ENCODE assay signal across 7 mouse cellular contexts in the genomic region with DNA sequence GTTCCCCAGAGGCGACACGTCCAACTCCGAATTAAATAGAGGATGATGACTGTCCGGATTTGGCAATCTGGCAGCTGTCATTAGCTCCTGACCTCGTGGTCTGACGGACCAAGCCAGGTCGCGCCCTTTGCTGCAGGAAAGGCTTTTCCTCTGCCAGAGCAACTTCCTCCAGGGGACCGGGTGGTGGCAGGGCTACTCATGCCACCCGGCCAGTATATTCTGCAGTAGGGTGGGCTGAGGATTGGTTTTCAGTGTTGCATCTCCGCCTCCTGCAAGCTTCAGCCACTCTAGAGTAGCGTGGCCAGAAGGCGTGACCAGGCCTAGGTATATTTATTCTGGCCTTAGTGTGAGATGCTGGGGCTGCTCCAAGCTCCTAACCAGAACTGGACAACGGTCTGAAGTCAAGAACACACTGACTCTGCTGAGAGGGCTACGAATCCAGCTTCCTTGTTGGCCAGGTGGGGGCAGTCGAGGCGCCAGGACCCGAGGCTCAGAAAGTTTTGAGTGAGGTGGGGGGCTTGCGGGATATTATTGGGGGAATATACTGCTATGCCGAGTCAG. TPM values are rescaled to one million over a fixed set of nuclear protein-coding genes. Genes with fewer than 3 reads are reported as not detected.
DNase-seq lines count a peak whose midpoint lies in the region; ATAC-seq and TF ChIP-seq lines count a peak whose summit lies in the region.

No protein-coding gene starts in this region.

- H3K4me1 ChIP-seq in MEL (ENCODE audit: control insufficient read depth in 1 of 2, insufficient read depth in 2 of 2, low read length in 2 of 2): peaks cover 0 to 5% of the 10 kb centered on the region in 2 experiments; a peak in 1 of 4 replicates
- H3K4me1 ChIP-seq in bone marrow macrophage, adult 2 months (ENCODE audit: control insufficient read depth, insufficient read depth, low read length): peaks cover 26% of the 10 kb centered on the region
- H3K4me1 ChIP-seq in forebrain, embryonic 12.5 days: peaks cover 42% of the 10 kb centered on the region
- peaks cover 37% of the 10 kb centered on the region for H3K4me1 ChIP-seq in limb, embryonic 13.5 days
- H3K4me1 ChIP-seq in midbrain, embryonic 13.5 days (replicated peaks): peaks cover 38% of the 10 kb centered on the region
- 0 out of 2 replicates have a peak, but pooled peaks cover 5% of the 10 kb centered on the region for H3K4me1 ChIP-seq in stomach, postnatal 0 days (replicated peaks; ENCODE audit: control insufficient read depth, insufficient read depth)

- ATAC-seq in forebrain, embryonic 12.5 days (ENCODE audit: low FRiP score): peak; percentile 1; the same call in 1 of the 2 replicates
- ATAC-seq in limb, embryonic 13.5 days (ENCODE audit: low FRiP score, low read depth): no peak
- ATAC-seq in midbrain, embryonic 13.5 days: peak; percentile 0
- no peak for ATAC-seq in stomach, postnatal 0 days (ENCODE audit: low FRiP score, low TSS enrichment)

- no peaks in the 10 kb centered on the region for H3K27me3 ChIP-seq in MEL (ENCODE audit: control insufficient read depth in 1 of 2, insufficient read depth in 2 of 2, low read length in 2 of 2)
- H3K27me3 ChIP-seq in forebrain, embryonic 12.5 days: 0 out of 2 replicates have a peak, but pooled peaks cover 3% of the 10 kb centered on the region
- H3K27me3 ChIP-seq in limb, embryonic 13.5 days: peaks cover 9% of the 10 kb centered on the region
- no peaks in the 10 kb centered on the region for H3K27me3 ChIP-seq in midbrain, embryonic 13.5 days
- H3K27me3 ChIP-seq in stomach, postnatal 0 days (ENCODE audit: control insufficient read depth, insufficient read depth, low read length): no peaks in the 10 kb centered on the region

- 29% methylated on average over 20 of the region's 20 CpGs for WGBS in forebrain, embryonic 12.5 days
- WGBS in limb, embryonic 13.5 days: 25% methylated on average over 20 of the region's 20 CpGs
- WGBS in midbrain, embryonic 13.5 days: 25% methylated on average over 20 of the region's 20 CpGs
- 24% methylated on average over 20 of the region's 20 CpGs for WGBS in stomach, postnatal 0 days

- no peak for TF ChIP-seq EP300 in MEL (IDR thresholded peaks at IDR 0.05; ENCODE audit: low read depth in 1 of 2, low read length in 2 of 2)
- TF ChIP-seq EP300 in stomach, postnatal 0 days (optimal IDR thresholded peaks at IDR 0.05): no peak

- peak; percentile 51 for TF ChIP-seq RAD21 in MEL (IDR thresholded peaks at IDR 0.05; ENCODE audit: low read depth, low read length)

- H3K4me2 ChIP-seq in forebrain, embryonic 12.5 days: peak overlapping the region; percentile 83
- H3K4me2 ChIP-seq in limb, embryonic 13.5 days (replicated peaks): peak overlapping the region; percentile 82
- peak overlapping the region; percentile 82; the same call in 1 of the 2 replicates for H3K4me2 ChIP-seq in midbrain, embryonic 13.5 days (replicated peaks)
- peak overlapping the region; percentile 80; the same call in 1 of the 2 replicates for H3K4me2 ChIP-seq in stomach, postnatal 0 days (replicated peaks; ENCODE audit: low read depth)

- peaks cover 0 to 4% of the 10 kb centered on the region in 2 experiments; a peak in 1 of 4 replicates for H3K36me3 ChIP-seq in MEL (ENCODE audit: control insufficient read depth in 1 of 2, insufficient read depth in 2 of 2, low read length in 2 of 2)
- no peaks in the 10 kb centered on the region for H3K36me3 ChIP-seq in forebrain, embryonic 12.5 days (replicated peaks)
- H3K36me3 ChIP-seq in limb, embryonic 13.5 days: no peaks in the 10 kb centered on the region
- H3K36me3 ChIP-seq in midbrain, embryonic 13.5 days: no peaks in the 10 kb centered on the region
- no peaks in the 10 kb centered on the region for H3K36me3 ChIP-seq in stomach, postnatal 0 days (ENCODE audit: control insufficient read depth, insufficient read depth, low read length)

- no peak overlapping the region for H3K27ac ChIP-seq in MEL (ENCODE audit: control insufficient read depth, low read depth, low read length)
- peak overlapping the region; percentile 41 for H3K27ac ChIP-seq in bone marrow macrophage, adult 2 months (ENCODE audit: insufficient read depth, low read depth, low read length)
- no peak overlapping the region for H3K27ac ChIP-seq in forebrain, embryonic 12.5 days
- H3K27ac ChIP-seq in limb, embryonic 13.5 days: no peak overlapping the region
- H3K27ac ChIP-seq in midbrain, embryonic 13.5 days: no peak overlapping the region
- H3K27ac ChIP-seq in stomach, postnatal 0 days (replicated peaks): no peak overlapping the region

- peak; percentile 52 to 79 (median 75) for TF ChIP-seq CTCF in MEL (IDR thresholded peaks at IDR 0.05 in 2 of 3, conservative IDR thresholded peaks at IDR 0.05 in 1 of 3; ENCODE audit: control insufficient read depth in 1 of 3, insufficient read depth in 1 of 3, low read depth in 2 of 3, low read length in 3 of 3, poor library complexity in 1 of 3, severe bottlenecking in 1 of 3)
- peak; percentile 40 for TF ChIP-seq CTCF in bone marrow macrophage, adult 2 months (IDR thresholded peaks at IDR 0.05; ENCODE audit: low read depth, low read length)
- TF ChIP-seq CTCF in stomach, postnatal 0 days (IDR thresholded peaks at IDR 0.05; ENCODE audit: low read depth): peak; percentile 66

- H3K79me2 ChIP-seq in MEL (ENCODE audit: control insufficient read depth, insufficient read depth, low read length, poor library complexity): peaks cover 3% of the 10 kb centered on the region; the same call in 1 of the 2 replicates

- peak overlapping the region; percentile 83 to 94; a peak in 3 of 4 replicates for H3K4me3 ChIP-seq in MEL (ENCODE audit: control insufficient read depth in 1 of 2, insufficient read depth in 1 of 2, low read depth in 2 of 2, low read length in 2 of 2)
- H3K4me3 ChIP-seq in bone marrow macrophage, adult 2 months (ENCODE audit: insufficient read depth, low read length): peak overlapping the region; percentile 67
- peak overlapping the region; percentile 87; the same call in 1 of the 2 replicates for H3K4me3 ChIP-seq in forebrain, embryonic 12.5 days (replicated peaks)
- H3K4me3 ChIP-seq in limb, embryonic 13.5 days: no peak overlapping the region
- no peak overlapping the region; the same call in 1 of the 2 replicates for H3K4me3 ChIP-seq in midbrain, embryonic 13.5 days (replicated peaks)
- no peak overlapping the region for H3K4me3 ChIP-seq in stomach, postnatal 0 days (ENCODE audit: low read depth, low read length)

- peak overlapping the region; percentile 49 for H3K9ac ChIP-seq in MEL (ENCODE audit: control insufficient read depth, low read depth, low read length, poor library complexity, severe bottlenecking)
- 0 out of 2 replicates have a peak overlapping the region, but pooled peaks have one; percentile 27 for H3K9ac ChIP-seq in forebrain, embryonic 12.5 days
- H3K9ac ChIP-seq in limb, embryonic 13.5 days: no peak overlapping the region
- H3K9ac ChIP-seq in midbrain, embryonic 13.5 days (replicated peaks): no peak overlapping the region
- no peak overlapping the region for H3K9ac ChIP-seq in stomach, postnatal 0 days (ENCODE audit: low read length)

- H3K9me3 ChIP-seq in MEL (replicated peaks; ENCODE audit: insufficient read depth, low read length): no peaks in the 10 kb centered on the region
- H3K9me3 ChIP-seq in forebrain, embryonic 12.5 days: no peaks in the 10 kb centered on the region
- no peaks in the 10 kb centered on the region for H3K9me3 ChIP-seq in limb, embryonic 13.5 days
- no peaks in the 10 kb centered on the region for H3K9me3 ChIP-seq in midbrain, embryonic 13.5 days
- no peaks in the 10 kb centered on the region for H3K9me3 ChIP-seq in stomach, postnatal 0 days (ENCODE audit: control insufficient read depth, low read length)

- TF ChIP-seq POLR2A in MEL (IDR thresholded peaks at IDR 0.05; ENCODE audit: control insufficient read depth in 1 of 2, insufficient read depth in 1 of 2, low read depth in 1 of 2, low read length in 2 of 2, poor library complexity in 1 of 2): no peak
- no peak for TF ChIP-seq POLR2A in bone marrow macrophage, adult 2 months (IDR thresholded peaks at IDR 0.05; ENCODE audit: borderline replicate concordance, low read depth, low read length)

- peak; percentile 72 for DNase-seq in MEL (ENCODE audit: low read depth, low spot score)
- peak; percentile 62 for DNase-seq in heart, postnatal 4 days
- DNase-seq in stomach, postnatal 0 days (ENCODE audit: low spot score): peak; percentile 33

TF ChIP-seq in MEL, 35 proteins besides CTCF, POLR2A, EP300 and RAD21 (continues in another document):
- TF ChIP-seq JUND (IDR thresholded peaks at IDR 0.05; ENCODE audit: low read depth, low read length) (no peak), E2F4 (IDR thresholded peaks at IDR 0.05; ENCODE audit: borderline replicate concordance, low read depth, low read length) (no peak), BHLHE40 (IDR thresholded peaks at IDR 0.05; ENCODE audit: borderline replicate concordance, low read depth, low read length) (no peak), CHD2 (IDR thresholded peaks at IDR 0.05; ENCODE audit: low read length) (no peak), SIN3A (IDR thresholded peaks at IDR 0.05; ENCODE audit: low read length) (0 out of 2 replicates have a peak, but pooled peaks have one; percentile 26), ZMIZ1 (IDR thresholded peaks at IDR 0.05; ENCODE audit: low read depth, low read length) (no peak), UBTF (IDR thresholded peaks at IDR 0.05; ENCODE audit: borderline replicate concordance, insufficient read depth, low read depth, low read length) (no peak), ZC3H11A (IDR thresholded peaks at IDR 0.05; ENCODE audit: low read depth, low read length) (peak; percentile 47), TBP (IDR thresholded peaks at IDR 0.05; ENCODE audit: low read depth, low read length) (no peak), ETS1 (IDR thresholded peaks at IDR 0.05; ENCODE audit: low read depth, low read length) (no peak), USF1 (IDR thresholded peaks at IDR 0.05; ENCODE audit: low read depth, low read length) (no peak), TCF12 (IDR thresholded peaks at IDR 0.05; ENCODE audit: low read depth, low read length) (no peak), GABPA (IDR thresholded peaks at IDR 0.05; ENCODE audit: low read depth, low read length) (no peak), MAFK (IDR thresholded peaks at IDR 0.05; ENCODE audit: borderline replicate concordance, low read depth, low read length) (no peak)

RNA-seq across cellular contexts. Expression of a gene that starts 0.9 kb away (rescaled TPM):
- 5.9 and 8.2 TPM in 2 replicates for total RNA-seq in MEL (2012; rRNA removed)
- polyA plus RNA-seq in MEL (2012; ENCODE audit: insufficient read depth in 1 of 2, insufficient read length in 2 of 2, low read depth in 1 of 2, low replicate concordance in 2 of 2, missing spikeins in 1 of 2): 1 to 10 TPM in 1 of 2 experiments, not detected in 1; 5.0 TPM
- polyA plus RNA-seq in bone marrow macrophage, adult 2 months (2012; ENCODE audit: insufficient read depth, insufficient read length, missing spikeins): 5.3 and 5.5 TPM in 2 replicates
- 88.7 and 89.2 TPM in 2 replicates for polyA plus RNA-seq in forebrain, embryonic 12.5 days (2016; fragmentation: Nextera tagmentation; extraction: Ambion mirVana)
- total RNA-seq in heart, postnatal 4 days (2021): 10 to 100 TPM; 47.6 to 53.6 TPM
- polyA plus RNA-seq in limb, embryonic 13.5 days (2015; fragmentation: Nextera tagmentation; extraction: Ambion mirVana): 36.9 and 39.0 TPM in 2 replicates
- polyA plus RNA-seq in midbrain, embryonic 13.5 days (2015; fragmentation: Nextera tagmentation; extraction: Ambion mirVana): 73.8 and 76.2 TPM in 2 replicates
- 5.5 and 5.8 TPM in 2 replicates for polyA plus RNA-seq in stomach, postnatal 0 days (2015; fragmentation: Nextera tagmentation; extraction: Ambion mirVana)

Comparison
In these comparisons a context has a peak if more than half of its experiments do, and no peak if none do; other contexts are left out.
1. H3K4me3 ChIP-seq: peak in MEL (2 of 2), bone marrow macrophage, adult 2 months (single experiment) and forebrain, embryonic 12.5 days (single experiment); none in limb, embryonic 13.5 days (single experiment), midbrain, embryonic 13.5 days (single experiment) and stomach, postnatal 0 days (single experiment).
2. H3K9ac ChIP-seq: peak in MEL (single experiment) and forebrain, embryonic 12.5 days (single experiment); none in limb, embryonic 13.5 days (single experiment), midbrain, embryonic 13.5 days (single experiment) and stomach, postnatal 0 days (single experiment).
3. ATAC-seq: peak in forebrain, embryonic 12.5 days (single experiment) and midbrain, embryonic 13.5 days (single experiment); none in limb, embryonic 13.5 days (single experiment) and stomach, postnatal 0 days (single experiment).
4. Peak in every context shown above with its lines, with median percentiles within 50 percentile points of each other: DNase-seq, CTCF ChIP-seq and H3K4me2 ChIP-seq.